Mouse (Mus musculus) kidney, adult 2 months (tissue): Measurements from ENCODE around the gene A730061H03Rik. TPM values are rescaled to one million over a fixed set of nuclear protein-coding genes. Genes with fewer than 3 reads are reported as not detected.

Source experiments
- DNase-seq: peaks from one replicate; pipeline ENCODE4 v3.0.0; 2021
- H3K27ac ChIP-seq: fragments of 200-500 bp; 2 replicates; pipeline ENCODE4 v1.5.1; 2012; ENCODE audit warnings: low read depth, low read length, control low read depth, inconsistent platforms; ENCODE audit not compliant: insufficient read depth
- H3K27me3 ChIP-seq: fragments of 200-500 bp; replicated peaks from 2 replicates; pipeline ENCODE4 v1.6.1; 2012; ENCODE audit warnings: mild to moderate bottlenecking, moderate library complexity, low read length, inconsistent platforms; ENCODE audit not compliant: control insufficient read depth, insufficient read depth
- H3K36me3 ChIP-seq: fragments of 200-500 bp; 2 replicates; pipeline ENCODE4 v1.6.1; 2012; ENCODE audit warnings: mild to moderate bottlenecking, moderate library complexity, low read length, inconsistent platforms; ENCODE audit not compliant: control insufficient read depth, insufficient read depth
- H3K4me1 ChIP-seq: fragments of 200-500 bp; 2 replicates; pipeline ENCODE4 v1.6.1; 2011; ENCODE audit warnings: low read length; ENCODE audit not compliant: control insufficient read depth, insufficient read depth
- H3K4me3 ChIP-seq: fragments of 200-500 bp; 2 replicates; pipeline ENCODE4 v1.5.1; 2011; ENCODE audit warnings: mild to moderate bottlenecking, low read depth, low read length, control low read depth; ENCODE audit not compliant: insufficient read depth
- CTCF ChIP-seq: fragments of 200-500 bp; conservative IDR thresholded peaks from 2 replicates; pipeline ENCODE4 v1.5.1; 2011; ENCODE audit warnings: low read depth, mild to moderate bottlenecking, control low read depth, low read length, moderate library complexity, mixed read lengths; ENCODE audit not compliant: insufficient read depth, insufficient read length
- POLR2A ChIP-seq: fragments of 200-500 bp; IDR thresholded peaks from one replicate; pipeline ENCODE4 v1.6.1; 2011; ENCODE audit warnings: low read depth, low read length, control low read depth
- WGBS: fragments of 180-500 bp; shearing (Covaris S2); methylation state at CpG from one replicate; pipeline ENCODE4 v1.1.7; 2018; 5-methylcytosine and 5-hydroxymethylcytosine counted together
- polyA plus RNA-seq: library from polyadenylated mRNA; depleted of rRNA; stranded (reverse); fragments of >200 nt; gene quantifications from 2 replicates; pipeline ENCODE4 v1.2.3, GENCODE M21; 2012

The A730061H03Rik gene
- polyA plus RNA-seq, 1 experiment, result 0.75 TPM

DNA sequence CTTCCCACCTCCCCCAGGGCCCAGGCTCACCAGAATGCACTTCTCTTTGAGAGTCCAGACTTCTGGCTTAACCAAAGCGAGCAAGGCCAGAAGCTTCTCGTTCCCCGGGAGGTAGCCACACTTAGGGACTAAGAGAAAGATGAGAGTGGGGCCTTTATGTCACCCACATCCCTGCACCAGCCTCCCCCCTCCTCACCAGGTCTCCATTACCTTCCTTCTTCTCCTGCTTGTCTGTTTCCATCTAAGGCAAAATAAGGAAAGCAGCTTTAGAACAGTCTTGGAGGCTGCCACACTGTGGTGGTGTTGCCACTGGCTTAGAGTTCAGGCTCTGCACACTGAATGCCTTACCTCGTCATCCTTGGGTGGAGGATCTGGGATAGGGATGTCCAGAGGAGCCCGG, 29.1 kb upstream of the A730061H03Rik start:
- no peak overlapping the region for H3K4me3 ChIP-seq
- 87% methylated on average over 5 of the region's 5 CpGs for WGBS

DNA sequence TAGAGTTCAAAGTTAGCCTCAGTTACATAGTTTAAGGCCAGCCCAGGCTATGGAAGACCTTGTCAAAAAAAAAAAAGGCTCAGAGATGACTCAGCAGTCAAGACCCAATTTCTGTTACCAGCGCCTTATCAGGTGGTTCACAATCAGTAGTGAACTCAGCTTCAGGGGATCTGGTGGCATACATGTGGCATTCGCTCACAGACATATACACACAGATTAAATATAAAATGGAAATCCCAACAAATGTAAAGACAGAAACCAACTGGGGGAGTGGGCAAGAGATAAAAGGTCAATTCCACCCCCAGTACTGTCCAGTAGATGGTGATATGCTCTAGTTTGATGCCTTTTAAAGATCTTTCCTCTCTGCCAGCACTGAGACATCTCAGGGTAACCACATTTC, 25.9 kb upstream of the A730061H03Rik start:
- DNase-seq, result no peak
- Histone ChIP-seq H3K4me1 (peaks cover 11% of the 10 kb centered on the region; the same call in 1 of the 2 replicates), H3K27me3 (no peaks in the 10 kb centered on the region), H3K36me3 (no peaks in the 10 kb centered on the region; the same call in 1 of the 2 replicates), H3K4me3 (no peak overlapping the region), H3K27ac (no peak overlapping the region)
- no peak for TF ChIP-seq POLR2A
- no peak for TF ChIP-seq CTCF
- 95% methylated on average over 2 of the region's 2 CpGs for WGBS

More for the DNA sequence above, 29.1 kb upstream of the A730061H03Rik start:
- H3K27ac ChIP-seq, result no peak overlapping the region
- H3K4me1 ChIP-seq, result peaks cover 10% of the 10 kb centered on the region; the same call in 1 of the 2 replicates
- TF ChIP-seq POLR2A, result no peak
- TF ChIP-seq CTCF, result no peak
- H3K36me3 ChIP-seq, result peaks cover 1% of the 10 kb centered on the region
- no peaks in the 10 kb centered on the region for H3K27me3 ChIP-seq
- no peak for DNase-seq

- Histone ChIP-seq H3K27me3 (no peaks in the 10 kb centered on the region), H3K36me3 (no peaks in the 10 kb centered on the region; the same call in 1 of the 2 replicates), H3K4me3 (no peak overlapping the region), H3K4me1 (peaks cover 11% of the 10 kb centered on the region; the same call in 1 of the 2 replicates), H3K27ac (0 out of 2 replicates have a peak overlapping the region, but pooled peaks have one; percentile 13)
- WGBS, result 57% methylated on average over 6 of the region's 6 CpGs
- TF ChIP-seq POLR2A, result no peak
- no peak for TF ChIP-seq CTCF
- DNase-seq, result no peak
These were observed 25.4 kb upstream of the A730061H03Rik start for GRCm38 (mm10) chr14:55585566-55585960.

DNA sequence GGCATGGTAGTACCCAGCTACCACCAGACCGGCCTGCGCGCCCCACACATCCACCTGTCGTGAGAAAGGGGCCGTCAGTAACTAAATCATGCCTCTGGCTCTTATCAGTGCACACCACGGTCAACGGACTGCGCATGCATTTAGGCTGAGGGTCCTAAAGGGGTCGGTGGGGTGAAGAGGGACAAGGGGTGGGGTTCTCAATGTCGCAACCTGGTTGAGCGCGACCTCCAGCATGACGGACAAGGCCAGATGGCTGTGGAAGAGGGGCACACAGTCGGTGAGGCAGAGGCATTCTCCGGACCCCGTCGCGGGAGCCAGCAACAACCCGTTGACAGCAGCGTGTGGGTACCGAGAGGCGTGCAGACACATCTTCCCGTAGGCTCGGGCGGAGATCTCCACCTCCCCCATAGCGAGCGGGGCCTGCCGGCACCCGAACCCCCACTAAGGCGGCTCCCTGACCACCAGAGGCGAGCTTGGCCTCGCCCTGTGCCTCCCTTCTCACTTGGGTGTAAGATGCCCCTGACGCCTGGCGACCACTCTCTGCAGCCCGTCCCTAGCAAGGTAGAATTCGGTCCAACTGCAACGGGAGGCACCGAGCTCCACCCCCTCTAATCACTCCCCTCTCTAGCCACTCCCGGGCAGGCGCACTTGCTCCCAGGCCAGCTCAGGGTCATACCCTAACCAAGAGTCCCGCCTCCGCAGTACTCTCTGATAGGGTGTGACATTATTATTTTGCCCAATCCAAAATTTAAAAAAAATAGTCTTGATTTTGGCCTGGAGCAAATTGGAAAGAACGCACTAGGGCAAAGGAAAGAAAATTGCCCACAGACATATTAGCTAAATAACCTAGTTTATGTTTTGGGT, 24.7 kb upstream of the A730061H03Rik start, which contains the start of gene Emc9:
Gene Emc9, minus strand, starts transcription at position 601 of the 864 bp plus-strand sequence.
- H3K4me3 ChIP-seq, result peak within 1 kb of the TSS; percentile 97
- peak within 1 kb of the TSS; percentile 58; the same call in 1 of the 2 replicates for H3K27ac ChIP-seq
- H3K36me3 ChIP-seq, result no peaks in the 10 kb centered on the region; the same call in 1 of the 2 replicates
- 5% methylated on average over 43 of the region's 43 CpGs for WGBS
- H3K27me3 ChIP-seq, result no peaks in the 10 kb centered on the region
- no peak for TF ChIP-seq CTCF
- DNase-seq, result peak; percentile 90
- H3K4me1 ChIP-seq, result peaks cover 11% of the 10 kb centered on the region; the same call in 1 of the 2 replicates

GRCm38 (mm10) chr14:55584303-55584701, 24.1 kb upstream of the A730061H03Rik start:
- TF ChIP-seq POLR2A, result no peak
- no peak for TF ChIP-seq CTCF
- Histone ChIP-seq H3K27ac (no peak overlapping the region), H3K27me3 (no peaks in the 10 kb centered on the region), H3K36me3 (no peaks in the 10 kb centered on the region; the same call in 1 of the 2 replicates), H3K4me1 (peaks cover 11% of the 10 kb centered on the region; the same call in 1 of the 2 replicates), H3K4me3 (peak overlapping the region; percentile 97)
- no peak for DNase-seq
- WGBS, result 53% methylated on average over 5 of the region's 5 CpGs

GRCm38 (mm10) chr14:55581981-55582681, 21.9 kb upstream of the A730061H03Rik start:
- Histone ChIP-seq H3K4me1 (peaks cover 11% of the 10 kb centered on the region; the same call in 1 of the 2 replicates), H3K27me3 (no peaks in the 10 kb centered on the region), H3K36me3 (no peaks in the 10 kb centered on the region), H3K27ac (no peak overlapping the region), H3K4me3 (no peak overlapping the region)
- DNase-seq, result no peak
- TF ChIP-seq POLR2A (no peak), CTCF (peak; percentile 44)
- WGBS, result 68% methylated on average over 9 of the region's 9 CpGs

GRCm38 (mm10) chr14:55580731-55581130, 20.5 kb upstream of the A730061H03Rik start:
- no peak overlapping the region for H3K27ac ChIP-seq
- no peak overlapping the region for H3K4me3 ChIP-seq
- WGBS, result 94% methylated on average over 16 of the region's 16 CpGs
- TF ChIP-seq CTCF (no peak), POLR2A (no peak)
- H3K4me1 ChIP-seq, result peaks cover 13% of the 10 kb centered on the region; the same call in 1 of the 2 replicates
- H3K27me3 ChIP-seq, result no peaks in the 10 kb centered on the region
- no peaks in the 10 kb centered on the region for H3K36me3 ChIP-seq
- no peak for DNase-seq
